Mouse (Mus musculus) frontal cortex, postnatal 36 days (tissue): ENCODE measurements around the gene Lefty1.
"Not testable (repeated sequence)": the region's sequence is repeated elsewhere in the genome, so short reads cannot be mapped to it uniquely, and the experiment has no call there.

Experiments
- DNase-seq, 2 experiments: peaks; one replicate each; pipeline ENCODE4 v3.0.0; 2022; ENCODE audit warnings: low spot score in 2 of 2

Lefty1 gene

GRCm38 (mm10) chr1:180956401-180956800 lies 21.6 kb downstream of the Lefty1 start:
- no peak for DNase-seq

- DNase-seq: no peak
Measured at GRCm38 (mm10) chr1:180956973-180957381, 22.2 kb downstream of the Lefty1 start.

- DNase-seq: no peak
Measured at GRCm38 (mm10) chr1:180957989-180958388, 23.2 kb downstream of the Lefty1 start.

GRCm38 (mm10) chr1:180958797-180959196 lies 24.0 kb downstream of the Lefty1 start:
- no peak for DNase-seq

- no peak for DNase-seq
Measured at GRCm38 (mm10) chr1:180965786-180966185, 31.0 kb downstream of the Lefty1 start.

GRCm38 (mm10) chr1:180966542-180966941 lies 31.7 kb downstream of the Lefty1 start:
- DNase-seq: no peak

- no peak for DNase-seq
Measured at GRCm38 (mm10) chr1:180967261-180967660, 32.4 kb downstream of the Lefty1 start.

GRCm38 (mm10) chr1:180972941-180973340 lies 38.1 kb downstream of the Lefty1 start:
- DNase-seq: no peak

- DNase-seq: peak in 1 of 2 experiments; percentile 30
Measured at GRCm38 (mm10) chr1:180974126-180974746, 39.4 kb downstream of the Lefty1 start.

GRCm38 (mm10) chr1:180976110-180976679 lies 41.4 kb downstream of the Lefty1 start:
- no peak for DNase-seq

GRCm38 (mm10) chr1:180979484-180980251 lies 44.8 kb downstream of the Lefty1 start:
- DNase-seq: no peak

- DNase-seq: no peak
Measured at GRCm38 (mm10) chr1:180980464-180980863, 45.6 kb downstream of the Lefty1 start.

GRCm38 (mm10) chr1:180981298-180982046 lies 46.6 kb downstream of the Lefty1 start:
- not testable (repeated sequence) for DNase-seq

- DNase-seq: no peak
Measured at GRCm38 (mm10) chr1:180986701-180987100, 51.9 kb downstream of the Lefty1 start.

- DNase-seq: peak; percentile 59 to 70
Measured at GRCm38 (mm10) chr1:180987759-180988158, 52.9 kb downstream of the Lefty1 start.
